Mouse (Mus musculus): ENCODE data around the gene Cpne1.
A peak's percentile ranks its signal among the peaks of the same experiment; 100 is the strongest.
"Not testable (repeated sequence)": the region's sequence is repeated elsewhere in the genome, so short reads cannot be mapped to it uniquely, and the experiment has no call there.

The Cpne1 gene

DNA sequence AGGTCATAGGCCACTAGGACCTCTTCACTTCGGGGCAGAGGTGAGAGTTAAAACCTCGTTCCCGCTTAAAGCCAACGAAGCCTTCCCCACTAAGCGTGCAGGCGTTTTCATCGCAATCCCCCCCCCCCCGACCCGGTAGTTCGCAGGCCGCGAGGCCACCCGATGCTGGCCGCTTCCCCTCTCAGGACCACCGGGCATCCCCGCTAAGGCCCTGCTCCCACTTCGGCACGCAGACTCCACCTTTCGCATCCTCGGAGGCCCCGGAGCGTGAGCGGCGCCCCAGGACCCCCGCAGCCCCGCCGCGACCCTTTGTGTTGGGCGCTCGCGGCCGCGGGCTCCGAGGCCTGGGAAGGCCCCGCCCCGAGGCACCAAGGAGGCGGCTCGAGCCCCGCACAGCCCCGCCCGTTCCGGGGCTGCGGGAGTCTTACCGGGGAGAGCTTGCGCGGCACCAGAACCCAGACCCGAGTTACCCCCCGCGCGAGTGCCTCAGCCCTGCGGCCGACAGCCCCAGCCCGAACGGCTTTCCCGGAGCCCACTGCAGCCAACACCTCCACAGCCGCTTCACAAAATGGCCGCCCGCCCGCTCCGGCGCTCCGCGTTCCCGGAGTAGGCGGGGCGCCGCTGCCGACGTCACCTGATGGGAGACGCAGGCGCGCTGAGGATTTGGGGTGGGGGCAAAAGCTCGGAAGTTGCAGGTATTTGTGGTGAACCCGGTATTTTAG is at the start of gene Cpne1, which contains the start of gene Rbm12:
Gene Cpne1, minus strand, starts transcription at position 608 of the 722 bp plus-strand sequence.
Gene Rbm12, minus strand, starts transcription at position 621 of the 722 bp plus-strand sequence.
- peak; percentile 85 for DNase-seq

DNA sequence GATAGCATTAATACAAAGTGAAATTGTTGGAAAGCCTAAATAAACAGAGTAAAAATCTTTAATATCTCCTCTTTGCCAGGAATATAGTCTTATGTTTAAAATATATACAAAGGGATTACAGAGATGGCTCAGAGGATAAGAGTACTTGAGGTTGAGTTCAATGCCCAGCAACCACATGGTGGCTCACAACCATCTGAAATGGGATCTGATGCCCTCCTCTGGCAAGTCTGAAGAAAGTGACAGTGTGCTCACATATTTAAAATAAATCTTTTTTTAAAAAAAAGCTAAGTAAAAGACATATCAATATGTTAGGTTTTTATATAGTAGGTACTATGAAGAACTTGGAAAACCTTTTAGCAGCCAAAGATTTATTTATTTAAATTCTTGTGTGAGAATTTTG is 39.8 kb upstream of the Cpne1 start:
- no peak for DNase-seq

DNA sequence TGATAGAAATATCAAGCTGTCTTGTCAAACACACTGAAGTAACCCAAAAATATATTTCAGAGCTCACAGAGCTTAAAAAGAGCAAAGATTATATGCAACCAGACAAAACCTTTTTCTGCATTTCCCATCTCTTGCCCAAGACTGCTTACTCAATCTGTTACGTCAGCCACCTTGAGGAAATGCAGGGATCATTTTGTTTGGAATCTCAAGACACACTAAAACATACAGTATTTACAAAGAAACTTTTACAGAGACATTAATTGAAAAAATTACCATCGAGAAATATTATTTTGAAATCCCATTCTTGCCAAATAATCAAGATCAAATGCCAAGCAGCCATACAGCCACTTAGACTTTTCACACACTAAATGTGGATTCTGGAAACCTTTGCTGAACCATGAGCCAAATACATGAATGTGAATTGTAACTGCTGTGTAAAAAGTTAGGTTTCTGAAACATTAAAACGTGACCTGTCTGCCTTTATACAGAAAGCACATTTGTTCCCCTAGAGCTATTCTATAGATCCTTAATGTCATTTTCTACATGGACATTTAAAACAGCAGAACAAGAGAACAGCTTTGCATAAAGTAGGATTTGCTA is 35.7 kb upstream of the Cpne1 start:
- DNase-seq: no peak

DNA sequence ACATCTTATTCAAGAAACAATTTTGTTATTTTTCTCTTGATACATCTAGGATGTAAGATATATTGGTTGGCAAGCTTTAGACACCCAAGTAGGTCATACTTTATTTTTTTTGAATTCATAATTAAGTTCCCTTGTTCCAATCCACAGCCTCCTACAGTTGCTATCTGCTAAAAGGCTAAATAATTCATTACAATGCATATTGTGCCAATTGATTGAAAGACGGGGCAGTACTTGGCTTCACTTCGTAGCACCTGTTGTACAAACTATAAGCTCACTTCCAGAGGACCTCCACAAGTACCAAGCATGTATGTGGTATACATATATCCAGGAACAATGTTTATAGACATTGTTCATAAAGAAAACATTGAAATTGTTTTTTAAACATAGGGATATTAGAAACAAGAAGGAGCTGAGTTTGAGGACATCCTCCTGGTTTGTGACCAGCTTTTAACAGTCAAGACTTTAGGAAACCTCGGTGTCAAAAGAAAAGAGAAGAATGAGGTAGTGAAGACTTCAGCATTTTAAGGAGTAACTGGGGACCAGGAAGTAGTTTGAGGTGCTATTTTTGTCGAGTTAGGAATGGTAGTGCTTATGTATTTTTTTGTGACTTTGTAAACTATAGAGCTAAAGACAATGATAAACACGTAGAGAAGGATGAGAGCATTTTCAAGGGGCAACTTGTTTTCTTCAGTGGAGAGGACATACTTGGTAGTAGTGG is 34.7 kb upstream of the Cpne1 start:
- DNase-seq: no peak

DNA sequence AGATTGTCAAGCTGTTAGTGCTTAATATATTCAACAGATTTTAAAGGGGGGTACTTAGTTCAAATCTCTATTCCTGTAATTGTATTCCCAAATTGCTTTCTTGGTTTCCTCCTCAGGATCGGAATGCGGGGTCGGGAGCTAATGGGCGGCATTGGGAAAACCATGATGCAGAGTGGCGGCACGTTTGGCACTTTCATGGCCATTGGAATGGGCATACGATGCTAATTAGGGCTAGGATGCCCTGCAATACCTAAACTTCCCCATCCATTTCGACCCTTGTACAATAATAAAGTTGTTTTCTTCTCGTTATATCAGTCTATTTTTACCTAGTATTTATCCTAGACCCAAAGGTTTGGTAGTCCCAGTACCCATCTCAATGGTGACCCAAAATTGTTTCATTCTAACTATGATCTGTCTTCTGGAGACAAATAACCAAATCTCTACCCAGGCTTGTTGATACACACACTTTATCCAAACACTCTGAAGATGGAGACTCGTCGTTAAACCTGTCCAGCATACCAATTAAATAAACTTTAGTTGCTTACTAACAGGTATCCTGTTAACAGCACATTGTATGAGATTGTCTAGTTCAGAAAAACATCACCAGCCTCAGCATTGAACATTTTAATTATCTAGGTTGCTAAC is 33.8 kb upstream of the Cpne1 start:
- no peak for DNase-seq

DNA sequence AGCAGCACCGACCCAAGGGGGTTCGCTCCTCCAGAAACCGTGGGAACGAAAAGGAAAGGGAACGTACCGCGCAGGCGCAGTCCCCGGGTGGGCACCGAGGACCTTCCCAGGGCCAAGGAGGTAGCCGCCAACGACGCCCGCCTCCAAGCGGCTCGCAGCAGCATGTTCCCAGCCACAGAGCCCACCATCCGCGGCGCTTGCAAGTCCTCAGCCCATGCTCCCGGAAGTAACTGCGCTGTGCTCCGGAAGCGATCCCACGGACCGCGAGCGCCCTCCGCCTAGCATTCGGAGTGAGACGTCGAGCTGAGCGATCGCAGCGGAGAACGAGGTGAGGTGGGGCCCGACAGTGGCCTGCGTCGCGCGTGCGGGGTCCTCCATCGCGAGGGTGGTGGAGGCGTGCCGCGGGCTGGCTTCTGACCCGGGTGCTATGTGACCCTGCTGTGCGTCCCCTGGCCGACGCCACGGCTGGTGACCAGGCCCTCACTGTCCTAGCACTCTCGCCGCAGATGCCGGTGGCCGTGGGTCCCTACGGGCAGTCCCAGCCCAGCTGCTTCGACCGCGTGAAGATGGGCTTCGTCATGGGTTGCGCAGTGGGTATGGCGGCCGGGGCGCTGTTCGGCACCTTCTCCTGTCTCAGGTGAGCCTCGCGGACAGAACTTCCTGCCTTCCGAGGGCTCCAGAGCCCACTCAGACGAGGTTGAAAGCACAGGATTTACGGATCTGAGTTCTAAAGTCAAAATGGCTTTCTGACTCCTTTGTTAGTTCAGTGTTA is 32.4 kb upstream of the Cpne1 start, which contains the start of the genes Romo1 and Nfs1:
Gene Romo1, plus strand, starts transcription at position 87 of the 772 bp plus-strand sequence.
Gene Nfs1, minus strand, starts transcription at position 234 of the 772 bp plus-strand sequence.
- peak; percentile 81 for DNase-seq

DNA sequence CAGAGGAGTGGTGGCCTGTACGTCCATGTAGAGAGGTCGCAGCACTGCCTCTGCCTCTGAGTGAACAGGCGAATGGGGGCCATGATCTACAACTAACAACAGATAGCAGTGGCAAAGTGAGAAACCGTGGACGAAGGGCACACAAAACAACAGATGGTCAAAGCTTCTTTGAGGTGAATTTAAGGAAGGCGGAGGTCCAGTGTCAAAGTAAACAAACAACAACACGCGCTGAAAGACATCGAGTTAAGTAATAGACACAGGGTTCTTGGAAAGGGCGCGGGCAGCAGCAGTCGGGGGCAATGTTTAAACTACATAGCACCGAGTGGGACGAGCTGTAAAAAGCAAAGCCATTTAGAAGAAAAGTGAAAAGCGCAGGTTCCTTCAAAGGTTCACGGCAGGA is 31.6 kb upstream of the Cpne1 start:
- DNase-seq: no peak

DNA sequence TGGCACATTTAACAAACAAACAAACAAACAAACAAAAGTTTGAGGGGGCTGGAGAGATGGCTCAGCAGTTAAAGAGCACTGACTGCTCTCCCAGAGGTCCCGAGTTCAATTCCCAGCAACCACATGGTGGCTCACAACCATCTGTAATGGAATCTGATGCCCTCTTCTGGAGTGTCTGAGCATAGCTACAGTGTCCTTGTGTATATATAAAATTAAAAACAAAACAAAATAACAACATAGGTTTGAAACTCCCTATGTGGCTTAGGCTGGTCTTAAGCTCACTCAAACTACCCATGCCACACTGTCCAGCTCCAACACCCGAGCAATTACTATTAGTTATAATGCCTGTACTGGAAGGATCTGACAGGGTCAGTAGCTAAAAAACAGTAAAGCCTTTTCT is 31.1 kb upstream of the Cpne1 start:
- DNase-seq: no peak

DNA sequence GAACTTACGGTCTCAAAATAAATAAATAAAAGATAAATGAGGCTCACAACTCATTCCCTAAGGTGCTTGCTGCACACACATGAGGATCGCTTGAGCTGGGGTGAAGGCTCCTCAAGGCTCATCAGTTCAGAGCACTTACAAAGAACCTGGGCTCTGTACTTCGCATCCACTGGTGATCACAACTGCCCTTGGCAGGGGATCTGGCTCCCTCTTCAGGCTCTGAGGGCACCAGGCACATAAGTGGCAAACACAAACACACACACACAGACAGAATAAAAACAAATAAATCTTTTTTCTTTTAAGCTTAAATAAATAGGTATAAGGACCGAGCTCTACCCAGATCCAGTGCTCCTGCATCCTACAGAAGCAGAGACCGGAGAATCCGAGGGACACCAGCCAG is 23.9 kb upstream of the Cpne1 start:
- DNase-seq: no peak

DNA sequence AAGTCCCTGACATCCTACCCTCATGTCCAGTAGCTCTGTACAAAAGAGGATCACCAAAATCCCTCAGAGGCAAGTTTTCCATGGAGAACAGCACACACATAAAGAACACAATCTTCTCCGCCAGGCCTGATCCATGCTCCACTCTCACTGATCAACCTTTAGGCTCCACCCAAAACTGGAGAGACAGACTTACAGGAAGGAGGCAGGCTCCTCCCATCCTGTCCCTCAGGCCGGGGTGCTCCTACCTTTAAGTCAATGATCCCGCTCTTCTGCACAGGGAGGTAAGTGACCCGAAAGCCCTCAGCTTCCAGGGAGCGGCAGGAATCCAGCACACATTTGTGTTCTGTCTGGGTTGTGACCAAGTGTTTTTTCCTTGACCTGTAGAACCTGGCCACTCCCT is 22.4 kb upstream of the Cpne1 start:
- DNase-seq: no peak

DNA sequence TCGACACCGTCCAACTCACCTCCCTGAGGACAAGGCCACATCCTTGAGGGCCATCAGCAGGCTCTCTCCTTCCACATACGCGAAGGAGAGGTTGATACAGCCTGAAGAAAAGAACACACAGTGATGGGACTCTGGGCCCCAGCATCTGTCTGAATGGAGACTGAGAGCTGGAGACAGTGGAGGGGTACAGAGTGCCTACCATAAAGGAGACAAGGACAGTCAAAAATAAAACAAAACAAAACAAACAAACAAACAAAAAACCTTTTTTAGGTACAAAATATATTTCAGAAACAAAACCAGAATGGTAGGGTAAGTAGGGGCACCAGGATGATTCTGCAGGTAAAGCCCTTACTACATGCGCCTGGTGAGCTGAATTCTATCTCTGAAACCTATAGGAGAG is 15.2 kb upstream of the Cpne1 start, which contains the start of gene Gm28036:
Gene Gm28036, minus strand, starts transcription at position 101 of the 400 bp plus-strand sequence.
- no peak for DNase-seq

DNA sequence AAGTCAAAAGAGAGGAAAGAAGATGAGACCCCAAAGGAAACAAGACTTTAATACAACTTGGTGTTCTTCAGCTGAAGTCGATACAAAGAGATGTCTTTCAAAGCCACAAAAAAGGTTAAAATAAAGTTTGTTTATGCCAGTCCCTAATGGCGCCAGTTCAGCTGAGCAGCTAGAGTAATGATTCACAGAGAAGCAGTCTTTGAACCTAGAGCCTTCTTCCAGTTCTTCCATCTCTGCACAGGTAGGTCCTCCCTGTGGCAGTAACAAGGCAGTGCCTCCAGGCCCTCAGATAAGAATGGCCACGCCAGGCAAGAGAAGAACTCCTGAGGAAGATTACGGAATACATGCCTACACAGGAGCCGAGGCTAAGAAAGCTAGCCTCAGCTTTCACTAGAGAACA is 12.0 kb upstream of the Cpne1 start:
- no peak for DNase-seq

DNA sequence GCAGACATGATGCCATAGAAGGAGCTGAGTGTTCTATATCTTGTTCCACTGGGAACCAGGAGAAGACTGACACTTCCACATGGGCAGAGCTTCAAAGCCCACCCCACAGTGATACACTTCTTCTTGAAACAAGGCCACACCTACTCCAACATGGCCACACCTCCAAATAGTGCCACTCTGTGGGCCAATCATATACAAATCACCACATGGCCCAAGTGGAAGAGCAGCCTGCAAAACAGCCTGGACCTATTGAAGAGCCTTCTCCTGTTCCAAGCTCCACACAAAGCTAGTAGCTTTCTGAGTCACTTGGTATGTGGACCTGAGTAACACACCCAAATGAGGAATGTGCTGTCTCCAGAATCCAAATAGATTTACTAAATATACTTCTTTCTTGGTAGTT is 7.8 kb upstream of the Cpne1 start:
- no peak for DNase-seq

DNA sequence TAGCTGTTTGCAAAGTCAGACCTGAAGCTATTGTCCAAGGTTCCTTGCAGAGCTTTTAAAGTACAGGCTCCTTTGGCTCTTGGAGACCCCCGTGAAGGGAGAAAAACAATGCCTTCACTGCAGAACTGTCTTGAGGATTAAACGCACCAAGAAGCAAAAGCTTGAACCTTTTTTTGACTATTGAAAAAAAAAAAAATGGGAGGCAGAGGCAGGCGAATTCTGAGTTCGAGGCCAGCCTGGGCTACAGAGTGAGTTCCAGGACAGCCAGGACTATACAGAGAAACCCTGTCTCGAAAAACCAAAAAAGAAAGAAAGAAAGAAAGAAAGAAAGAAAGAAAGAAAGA is 287 bp upstream of the Cpne1 start:
- not testable (repeated sequence) for DNase-seq

DNA sequence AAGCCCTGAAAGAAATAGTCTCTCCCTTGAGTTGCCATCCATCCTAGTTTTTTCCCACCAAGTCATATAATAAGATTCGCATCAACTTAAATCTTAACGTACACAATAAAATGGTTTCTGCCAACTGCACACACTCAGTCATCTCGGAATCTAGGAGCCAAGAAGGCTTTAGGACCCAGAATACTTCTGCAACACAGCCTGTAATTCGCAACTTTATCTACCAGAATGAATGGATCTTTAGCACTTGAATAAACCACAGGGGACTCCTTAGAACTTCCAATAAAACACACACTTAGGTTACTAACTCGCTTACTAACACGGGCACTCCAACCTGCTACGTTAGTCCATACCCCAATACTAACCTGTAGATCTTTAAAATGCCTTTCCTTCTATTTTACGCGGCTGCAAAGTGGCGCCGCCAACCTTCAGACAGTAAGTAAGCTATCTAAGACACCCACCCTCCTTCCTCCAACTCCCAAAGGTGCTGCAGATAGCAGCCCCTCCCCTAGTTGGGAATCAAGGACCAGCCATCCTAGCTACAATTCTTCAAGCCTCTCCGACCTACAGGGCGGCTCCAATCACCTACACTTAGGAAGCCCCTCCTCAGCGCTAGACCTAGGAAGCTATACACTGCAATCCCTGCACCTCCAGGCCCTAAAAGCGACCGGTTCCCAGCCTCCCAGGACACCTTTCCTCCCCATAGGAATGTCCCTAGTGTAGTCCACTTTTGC is 973 bp downstream of the Cpne1 start:
- DNase-seq: no peak

DNA sequence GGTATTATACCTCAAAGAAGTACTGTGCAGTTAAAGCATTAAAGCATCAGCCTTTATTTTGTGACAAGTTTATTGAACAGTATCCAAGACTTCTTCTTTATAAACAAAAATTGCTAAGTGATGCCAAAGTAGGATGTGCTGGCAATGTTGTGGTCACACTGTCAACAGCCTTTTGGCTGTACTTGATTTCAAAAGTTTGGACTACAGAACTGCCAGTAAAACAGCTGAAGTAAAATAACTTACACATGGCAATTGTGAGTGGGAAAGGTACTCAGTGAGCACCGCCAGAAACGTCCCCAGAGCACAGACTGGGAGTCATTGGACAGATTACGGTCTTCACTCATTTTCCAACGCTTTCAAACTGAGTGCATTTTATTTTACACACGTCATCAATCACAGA is 19.8 kb downstream of the Cpne1 start:
- no peak for DNase-seq

DNA sequence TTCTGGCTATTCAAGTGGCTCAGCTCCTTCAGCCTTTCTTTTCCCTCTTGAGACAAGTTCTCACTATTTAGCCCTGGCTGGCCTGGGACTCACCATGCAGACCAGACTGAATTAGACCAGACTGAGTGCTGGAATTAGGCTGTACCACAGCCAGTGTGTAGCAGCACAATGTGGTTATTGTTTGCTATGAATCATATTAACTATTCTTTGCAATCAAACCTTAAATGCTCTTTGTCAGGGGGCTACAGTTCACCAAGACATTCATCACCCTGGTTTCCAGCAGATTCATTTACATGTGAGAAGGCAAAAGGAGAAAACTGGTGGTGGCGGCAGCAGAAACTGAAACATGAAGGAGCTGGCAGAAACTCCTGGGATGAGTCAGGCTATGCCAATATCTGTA is 22.0 kb downstream of the Cpne1 start:
- DNase-seq: no peak

DNA sequence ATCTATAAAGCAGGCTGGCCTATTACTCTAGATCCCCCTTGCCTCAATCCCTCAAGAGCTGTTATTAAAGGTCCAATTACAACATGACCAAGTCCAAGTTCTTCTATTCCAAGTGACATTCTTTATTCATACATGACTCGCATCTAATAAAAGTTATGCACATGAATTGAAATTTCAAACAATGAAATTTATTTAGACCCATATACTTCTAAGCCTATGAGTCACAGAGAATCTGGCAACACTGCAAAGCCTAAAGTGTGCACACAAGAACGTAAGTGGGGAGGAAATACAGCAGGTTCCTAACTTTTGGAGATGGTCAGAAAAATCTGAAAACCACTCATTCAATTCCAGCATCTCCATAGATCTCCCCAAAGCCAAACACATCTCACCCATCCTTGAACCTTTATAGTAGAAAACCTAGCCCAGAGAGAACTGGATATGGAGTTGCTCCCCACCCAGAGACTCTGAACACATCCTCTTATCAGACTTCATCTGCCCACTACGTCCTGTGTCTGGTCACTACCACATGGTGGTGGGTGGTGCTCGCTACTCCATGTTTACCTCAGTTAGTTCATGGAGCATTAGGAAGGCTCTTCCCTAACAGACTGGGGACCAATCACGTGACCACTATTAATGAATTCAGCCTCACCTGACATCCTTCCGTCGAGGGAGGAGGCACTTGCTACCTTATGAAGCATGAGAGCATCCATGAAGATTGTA is 24.2 kb downstream of the Cpne1 start:
- no peak for DNase-seq

DNA sequence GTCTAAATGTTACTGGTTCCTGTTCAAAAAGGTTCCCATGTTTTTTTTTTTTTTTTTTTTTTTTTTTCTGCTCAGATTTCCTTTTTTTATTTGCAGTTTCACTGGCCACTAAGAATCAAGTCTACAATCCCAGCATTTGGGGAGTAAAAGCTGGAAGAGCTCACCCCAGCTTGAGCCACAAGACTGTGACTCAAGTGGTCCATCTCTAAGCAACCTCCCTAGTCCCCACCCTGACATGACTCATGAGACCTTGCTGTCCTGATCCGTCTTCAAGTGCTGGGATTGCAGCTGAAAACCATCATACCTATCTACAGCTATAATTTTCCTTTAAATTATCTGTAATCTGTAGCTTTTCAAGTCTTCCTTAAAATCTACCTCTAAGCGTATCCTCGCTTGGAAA is 27.2 kb downstream of the Cpne1 start:
- DNase-seq: no peak

DNA sequence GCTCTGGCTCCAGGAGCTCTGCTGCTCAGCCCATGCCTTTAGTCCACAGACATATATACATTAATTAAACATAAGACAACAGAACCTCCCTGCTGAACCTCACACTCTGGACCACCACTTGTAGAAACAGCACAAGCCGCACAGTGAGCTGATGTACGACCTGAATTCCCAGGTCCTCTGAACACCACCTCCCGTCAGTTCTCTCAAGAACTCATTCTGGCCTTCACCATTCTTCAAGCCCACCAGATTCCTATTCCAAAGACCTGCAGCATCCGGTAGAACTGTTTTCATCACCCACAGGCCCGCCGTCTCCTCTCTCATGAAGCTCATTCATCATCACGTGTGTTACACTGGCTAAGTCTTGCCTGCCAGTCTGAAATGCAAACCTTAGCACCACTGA is 31.4 kb downstream of the Cpne1 start:
- DNase-seq: no peak

DNA sequence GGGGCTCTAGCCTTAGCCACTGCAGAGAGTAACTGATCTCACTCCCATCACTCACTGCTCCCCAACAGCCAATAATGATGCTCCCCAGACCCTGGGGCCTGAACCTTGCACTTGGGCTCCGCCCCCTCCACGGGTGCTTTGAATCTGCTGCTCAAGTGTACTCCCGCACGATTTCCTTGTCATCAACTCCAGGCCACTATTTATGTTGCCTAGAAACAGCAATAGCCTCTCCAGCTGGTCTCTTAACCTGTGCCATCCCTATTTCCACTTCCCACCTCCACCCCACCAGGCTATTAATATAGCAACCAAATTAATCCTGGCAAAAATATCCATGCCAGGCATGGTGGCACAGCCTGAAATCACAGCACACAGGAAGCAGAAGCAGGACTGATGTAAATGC is 32.1 kb downstream of the Cpne1 start:
- DNase-seq: no peak
